Mouse (Mus musculus): ENCODE measurements around the gene Ppp1r1b. TPM values are rescaled to one million over a fixed set of nuclear protein-coding genes. Genes with fewer than 3 reads are reported as not detected.

The Ppp1r1b gene
- polyA plus RNA-seq, 1 experiment: not detected

DNA sequence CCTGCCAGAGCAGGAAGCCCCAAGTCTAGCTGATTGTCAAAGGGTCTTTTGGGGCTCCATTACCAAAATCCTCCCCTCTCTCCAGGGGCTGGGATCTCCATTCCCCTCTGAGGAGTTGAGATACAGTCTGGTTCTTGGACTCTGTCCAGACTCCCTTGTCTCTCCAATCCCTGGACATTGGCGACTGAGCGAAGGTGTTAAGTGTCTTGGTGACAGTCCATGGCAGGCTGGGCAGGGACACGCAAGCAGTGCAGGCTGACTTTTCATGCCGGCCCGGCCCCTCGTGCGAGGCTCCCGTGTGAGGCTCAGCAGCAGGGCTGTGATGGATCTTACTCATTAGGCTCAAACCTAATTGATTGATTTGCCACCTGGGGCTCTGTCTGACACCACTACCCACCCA is 26.1 kb downstream of the Ppp1r1b start:
- Histone ChIP-seq H3K27me3 (ENCODE audit: control insufficient read depth, insufficient read depth, insufficient read length) (no peaks in the 10 kb centered on the region), H3K36me3 (ENCODE audit: control insufficient read depth, insufficient read depth) (peaks cover 28% of the 10 kb centered on the region), H3K4me2 (ENCODE audit: low read depth) (no peak overlapping the region), H3K79me2 (ENCODE audit: control insufficient read depth, insufficient read depth) (no peaks in the 10 kb centered on the region), H3K4me3 (no peak overlapping the region), H3ac (ENCODE audit: control insufficient read depth, insufficient read length) (no peak overlapping the region)
- TF ChIP-seq REST (IDR thresholded peaks at IDR 0.05; ENCODE audit: insufficient read depth, insufficient read length): no peak

DNA sequence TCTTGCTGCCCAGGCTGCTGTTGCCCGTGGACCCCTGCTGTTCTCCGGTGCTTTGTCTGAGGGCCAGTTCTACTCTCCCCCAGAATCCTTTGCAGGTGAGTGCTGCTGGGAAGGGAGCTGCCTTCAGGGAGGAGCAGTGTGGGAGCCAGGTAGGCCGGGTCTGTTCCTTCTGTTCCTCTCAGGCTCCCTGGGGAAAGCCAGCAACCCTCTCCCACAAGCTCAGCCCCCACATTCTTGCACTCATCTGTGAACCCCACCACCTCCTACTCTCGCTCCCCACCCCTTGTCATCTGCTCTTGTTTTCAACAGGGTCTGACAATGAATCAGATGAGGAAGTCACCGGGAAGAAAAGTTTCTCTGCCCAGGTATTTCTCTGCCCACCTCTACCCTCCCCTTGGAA is 28.6 kb downstream of the Ppp1r1b start:
- Histone ChIP-seq H3K4me2 (ENCODE audit: low read depth) (no peak overlapping the region), H3K27me3 (ENCODE audit: control insufficient read depth, insufficient read depth, insufficient read length) (no peaks in the 10 kb centered on the region), H3ac (ENCODE audit: control insufficient read depth, insufficient read length) (no peak overlapping the region), H3K79me2 (ENCODE audit: control insufficient read depth, insufficient read depth) (no peaks in the 10 kb centered on the region), H3K36me3 (ENCODE audit: control insufficient read depth, insufficient read depth) (peaks cover 28% of the 10 kb centered on the region), H3K4me3 (no peak overlapping the region)
- TF ChIP-seq MYOG (IDR thresholded peaks at IDR 0.05; ENCODE audit: control insufficient read depth in 1 of 3, insufficient read depth in 1 of 3, insufficient read length in 2 of 3, low read depth in 2 of 3) (no peak), TCF12 (IDR thresholded peaks at IDR 0.05; ENCODE audit: insufficient read depth, poor library complexity, severe bottlenecking) (no peak), CEBPB (IDR thresholded peaks at IDR 0.05; ENCODE audit: insufficient read depth, poor library complexity, severe bottlenecking) (no peak), POLR2AphosphoS2 (IDR thresholded peaks at IDR 0.05; ENCODE audit: insufficient read length, low read depth) (no peak), MAX (IDR thresholded peaks at IDR 0.05; ENCODE audit: low read depth) (no peak), E2F4 (IDR thresholded peaks at IDR 0.05; ENCODE audit: insufficient read depth) (no peak), SRF (IDR thresholded peaks at IDR 0.05; ENCODE audit: control insufficient read depth, insufficient read length, low read depth) (no peak), USF1 (IDR thresholded peaks at IDR 0.05; ENCODE audit: low read depth) (no peak), MYOD1 (IDR thresholded peaks at IDR 0.05; ENCODE audit: control insufficient read depth in 1 of 3, insufficient read length in 2 of 3, low read depth in 2 of 3) (no peak), POLR2A (IDR thresholded peaks at IDR 0.05; ENCODE audit: insufficient read length, low read depth) (no peak), REST (IDR thresholded peaks at IDR 0.05; ENCODE audit: insufficient read depth, insufficient read length) (no peak), TCF3 (IDR thresholded peaks at IDR 0.05; ENCODE audit: insufficient read length, low read depth) (no peak)

DNA sequence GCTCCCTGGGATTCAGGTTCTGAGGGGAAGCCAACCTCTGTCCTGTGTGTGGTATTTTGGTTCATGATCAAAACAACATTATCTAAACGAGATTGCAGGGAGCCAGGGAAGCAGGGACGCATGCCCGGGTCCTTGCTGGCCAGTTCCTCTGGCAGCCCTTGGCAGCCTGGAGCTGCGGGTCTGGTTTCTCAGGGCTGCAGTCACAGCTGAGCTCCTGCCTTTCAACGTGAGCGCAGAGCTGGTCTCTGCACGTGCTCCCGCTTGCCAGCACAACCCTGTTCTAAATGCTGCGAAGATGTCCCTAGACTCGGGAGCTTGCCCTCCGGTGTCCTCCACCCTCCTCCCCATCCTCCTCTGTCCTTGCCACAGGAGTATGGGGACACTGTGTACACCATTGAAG is 29.6 kb downstream of the Ppp1r1b start:
- no peak overlapping the region for H3K4me2 ChIP-seq (ENCODE audit: low read depth)
- no peak overlapping the region for H3ac ChIP-seq (ENCODE audit: control insufficient read depth, insufficient read length)
- TF ChIP-seq MAX (IDR thresholded peaks at IDR 0.05; ENCODE audit: low read depth): no peak
- no peak for TF ChIP-seq TCF3 (IDR thresholded peaks at IDR 0.05; ENCODE audit: insufficient read length, low read depth)
- TF ChIP-seq MYOD1 (IDR thresholded peaks at IDR 0.05; ENCODE audit: control insufficient read depth in 1 of 3, insufficient read length in 2 of 3, low read depth in 2 of 3): no peak
- TF ChIP-seq TCF12 (IDR thresholded peaks at IDR 0.05; ENCODE audit: insufficient read depth, poor library complexity, severe bottlenecking): no peak
- no peak for TF ChIP-seq REST (IDR thresholded peaks at IDR 0.05; ENCODE audit: insufficient read depth, insufficient read length)
- no peak for TF ChIP-seq USF1 (IDR thresholded peaks at IDR 0.05; ENCODE audit: low read depth)
- no peak for TF ChIP-seq MYOG (IDR thresholded peaks at IDR 0.05; ENCODE audit: control insufficient read depth in 1 of 3, insufficient read depth in 1 of 3, insufficient read length in 2 of 3, low read depth in 2 of 3)
- no peaks in the 10 kb centered on the region for H3K79me2 ChIP-seq (ENCODE audit: control insufficient read depth, insufficient read depth)
- no peaks in the 10 kb centered on the region for H3K27me3 ChIP-seq (ENCODE audit: control insufficient read depth, insufficient read depth, insufficient read length)
- H3K4me3 ChIP-seq: no peak overlapping the region
- H3K36me3 ChIP-seq (ENCODE audit: control insufficient read depth, insufficient read depth): peaks cover 28% of the 10 kb centered on the region

DNA sequence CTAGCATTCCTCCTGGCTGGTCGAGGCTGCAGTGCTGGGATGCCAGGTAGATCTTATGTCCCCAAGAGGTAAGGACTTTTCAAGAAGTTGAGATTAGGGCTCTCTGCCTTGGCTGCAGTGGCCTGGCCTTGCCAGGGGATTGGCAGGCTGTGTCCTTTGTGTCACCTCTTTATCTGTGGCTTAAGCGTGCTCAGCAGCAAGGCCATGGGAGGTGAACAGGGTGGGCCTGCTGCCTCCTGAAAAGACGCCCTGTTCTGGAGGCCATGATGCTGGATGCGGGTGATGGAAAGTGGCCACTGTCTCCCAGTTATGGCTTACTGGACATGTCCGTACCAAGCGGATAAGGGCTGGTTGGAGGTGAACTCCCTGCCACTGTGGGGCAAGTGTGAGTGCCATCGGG is 31.2 kb downstream of the Ppp1r1b start:
- Histone ChIP-seq H3K36me3 (ENCODE audit: control insufficient read depth, insufficient read depth) (peaks cover 24% of the 10 kb centered on the region), H3K4me3 (no peak overlapping the region), H3K79me2 (ENCODE audit: control insufficient read depth, insufficient read depth) (no peaks in the 10 kb centered on the region), H3K4me2 (ENCODE audit: low read depth) (no peak overlapping the region), H3ac (ENCODE audit: control insufficient read depth, insufficient read length) (no peak overlapping the region), H3K27me3 (ENCODE audit: control insufficient read depth, insufficient read depth, insufficient read length) (no peaks in the 10 kb centered on the region)
- no peak for TF ChIP-seq E2F4 (IDR thresholded peaks at IDR 0.05; ENCODE audit: insufficient read depth)
- no peak for TF ChIP-seq MYOG (IDR thresholded peaks at IDR 0.05; ENCODE audit: control insufficient read depth in 1 of 3, insufficient read depth in 1 of 3, insufficient read length in 2 of 3, low read depth in 2 of 3)
- TF ChIP-seq CEBPB (IDR thresholded peaks at IDR 0.05; ENCODE audit: insufficient read depth, poor library complexity, severe bottlenecking): no peak
- no peak for TF ChIP-seq POLR2A (IDR thresholded peaks at IDR 0.05; ENCODE audit: insufficient read length, low read depth)
- TF ChIP-seq MAX (IDR thresholded peaks at IDR 0.05; ENCODE audit: low read depth): no peak
- no peak for TF ChIP-seq SRF (IDR thresholded peaks at IDR 0.05; ENCODE audit: control insufficient read depth, insufficient read length, low read depth)
- TF ChIP-seq TCF12 (IDR thresholded peaks at IDR 0.05; ENCODE audit: insufficient read depth, poor library complexity, severe bottlenecking): no peak
- no peak for TF ChIP-seq USF1 (IDR thresholded peaks at IDR 0.05; ENCODE audit: low read depth)
- no peak for TF ChIP-seq REST (IDR thresholded peaks at IDR 0.05; ENCODE audit: insufficient read depth, insufficient read length)
- TF ChIP-seq MYOD1 (IDR thresholded peaks at IDR 0.05; ENCODE audit: control insufficient read depth in 1 of 3, insufficient read length in 2 of 3, low read depth in 2 of 3): no peak
- no peak for TF ChIP-seq POLR2AphosphoS2 (IDR thresholded peaks at IDR 0.05; ENCODE audit: insufficient read length, low read depth)
- TF ChIP-seq TCF3 (IDR thresholded peaks at IDR 0.05; ENCODE audit: insufficient read length, low read depth): no peak

DNA sequence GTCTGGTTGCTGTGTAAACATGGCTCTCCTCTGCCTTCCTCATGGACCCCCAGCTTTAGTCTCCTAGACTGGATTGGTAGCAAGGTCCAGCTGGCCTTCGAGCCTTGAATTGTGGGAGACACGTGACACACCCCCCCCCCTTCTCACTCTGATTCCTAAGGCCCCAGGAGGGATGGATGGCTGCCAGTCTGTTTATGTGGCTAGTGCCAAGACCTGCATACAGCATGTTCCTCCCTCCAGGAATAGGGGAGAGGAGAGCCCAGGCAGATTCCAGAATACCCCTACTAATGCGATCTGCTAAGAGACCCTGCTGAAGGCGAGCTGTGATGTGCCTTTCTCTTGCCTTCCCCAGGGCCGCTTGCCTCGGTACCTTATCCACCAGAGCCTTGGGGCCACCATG is 31.9 kb downstream of the Ppp1r1b start:
- peaks cover 21% of the 10 kb centered on the region for H3K36me3 ChIP-seq (ENCODE audit: control insufficient read depth, insufficient read depth)
- no peaks in the 10 kb centered on the region for H3K27me3 ChIP-seq (ENCODE audit: control insufficient read depth, insufficient read depth, insufficient read length)
- TF ChIP-seq POLR2A (IDR thresholded peaks at IDR 0.05; ENCODE audit: insufficient read length, low read depth): no peak
- no peak for TF ChIP-seq SRF (IDR thresholded peaks at IDR 0.05; ENCODE audit: control insufficient read depth, insufficient read length, low read depth)
- TF ChIP-seq MYOD1 (IDR thresholded peaks at IDR 0.05; ENCODE audit: control insufficient read depth in 1 of 3, insufficient read length in 2 of 3, low read depth in 2 of 3): no peak
- TF ChIP-seq TCF12 (IDR thresholded peaks at IDR 0.05; ENCODE audit: insufficient read depth, poor library complexity, severe bottlenecking): no peak
- TF ChIP-seq TCF3 (IDR thresholded peaks at IDR 0.05; ENCODE audit: insufficient read length, low read depth): no peak
- no peak for TF ChIP-seq REST (IDR thresholded peaks at IDR 0.05; ENCODE audit: insufficient read depth, insufficient read length)
- TF ChIP-seq USF1 (IDR thresholded peaks at IDR 0.05; ENCODE audit: low read depth): no peak
- no peak for TF ChIP-seq POLR2AphosphoS2 (IDR thresholded peaks at IDR 0.05; ENCODE audit: insufficient read length, low read depth)
- no peak for TF ChIP-seq MAX (IDR thresholded peaks at IDR 0.05; ENCODE audit: low read depth)
- no peak for TF ChIP-seq E2F4 (IDR thresholded peaks at IDR 0.05; ENCODE audit: insufficient read depth)
- TF ChIP-seq CEBPB (IDR thresholded peaks at IDR 0.05; ENCODE audit: insufficient read depth, poor library complexity, severe bottlenecking): no peak
- TF ChIP-seq MYOG (IDR thresholded peaks at IDR 0.05; ENCODE audit: control insufficient read depth in 1 of 3, insufficient read depth in 1 of 3, insufficient read length in 2 of 3, low read depth in 2 of 3): no peak
- H3K79me2 ChIP-seq (ENCODE audit: control insufficient read depth, insufficient read depth): no peaks in the 10 kb centered on the region
- no peak overlapping the region for H3ac ChIP-seq (ENCODE audit: control insufficient read depth, insufficient read length)
- H3K4me2 ChIP-seq (ENCODE audit: low read depth): no peak overlapping the region
- no peak overlapping the region for H3K4me3 ChIP-seq

All from myocyte (in vitro differentiated cells).